Mouse (Mus musculus): Measurements from ENCODE around the gene Lrrc59. TPM values are rescaled to one million over a fixed set of nuclear protein-coding genes. Genes with fewer than 3 reads are reported as not detected.
"Not testable (repeated sequence)": the region's sequence is repeated elsewhere in the genome, so short reads cannot be mapped to it uniquely, and the experiment has no call there.

The Lrrc59 gene
- total RNA-seq, 2 experiments from 2014 or later, result 11.3 to 16.4 TPM

DNA sequence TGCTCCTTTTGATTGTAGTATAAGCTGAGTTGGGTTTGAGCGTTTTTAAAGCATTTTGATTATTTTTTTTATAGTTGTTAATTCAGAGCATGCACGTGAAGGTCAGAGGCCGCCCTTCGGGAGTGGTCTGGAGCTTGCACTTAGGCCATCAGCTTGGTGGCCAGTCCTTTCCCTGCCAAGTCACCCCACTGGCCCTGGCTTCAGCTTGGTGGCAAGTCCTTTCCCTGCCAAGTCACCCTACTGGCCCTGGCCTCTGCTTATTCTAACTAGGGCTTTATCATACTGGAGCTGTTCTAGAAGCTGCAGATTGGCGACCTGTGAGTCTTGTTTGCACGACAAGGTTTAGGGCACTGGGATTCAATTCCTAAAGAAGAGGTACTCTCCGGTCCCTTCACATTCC is 52.9 kb downstream of the Lrrc59 start:
- ATAC-seq (replicated peaks; ENCODE audit: low FRiP score, poor library complexity, severe bottlenecking), result no peak

DNA sequence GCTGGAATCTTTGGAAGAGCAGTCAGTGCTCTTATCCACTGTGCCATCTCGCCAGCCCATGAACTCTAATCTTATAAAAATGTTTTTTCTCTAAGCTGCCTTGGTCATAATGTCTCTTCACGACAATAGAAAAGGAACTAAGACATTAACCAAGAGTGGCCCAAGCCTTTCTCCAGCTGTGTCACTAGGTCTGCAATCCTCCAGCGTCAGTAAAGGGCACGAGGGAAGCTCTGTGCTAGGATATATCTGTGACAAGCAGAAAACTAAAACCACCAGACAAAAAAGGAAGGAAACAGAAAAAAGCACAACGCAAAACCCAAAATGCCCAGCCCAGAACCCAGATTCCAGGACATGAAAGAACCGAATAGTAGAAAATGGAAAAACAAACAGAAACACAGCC is 57.6 kb downstream of the Lrrc59 start:
- no peak for ATAC-seq (replicated peaks; ENCODE audit: low FRiP score, poor library complexity, severe bottlenecking)

DNA sequence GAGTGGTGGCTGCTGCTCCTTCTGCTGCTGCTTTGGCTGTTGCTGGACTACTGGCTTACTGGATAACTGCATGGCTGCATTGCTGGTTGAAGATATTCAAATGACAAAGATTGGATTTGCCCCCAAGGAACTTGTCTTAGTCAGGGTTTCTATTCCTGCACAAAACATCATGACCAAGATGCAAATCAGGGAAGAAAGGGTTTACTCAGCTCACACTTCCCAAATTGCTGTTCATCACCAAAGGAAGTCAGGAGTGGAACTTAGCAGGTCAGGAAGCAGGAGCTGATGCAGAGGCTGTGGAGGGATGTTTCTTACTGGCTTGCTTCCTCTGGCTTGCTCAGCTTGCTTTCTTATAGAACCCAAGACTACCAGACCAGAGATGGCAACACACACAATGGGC is 62.9 kb downstream of the Lrrc59 start:
- not testable (repeated sequence) for ATAC-seq (replicated peaks; ENCODE audit: low FRiP score, poor library complexity, severe bottlenecking)

Other genes starting within 250 kb of the Lrrc59 start
- 2.9 and 6.7 TPM in 2 replicates for gene Abcc3, start 236.8 kb upstream of the Lrrc59 start, total RNA-seq (2015; ENCODE audit: low replicate concordance)
- gene Abcc3, start 236.8 kb upstream of the Lrrc59 start, total RNA-seq (2017; ENCODE audit: low replicate concordance), result 4.5 TPM in 1 of 2 replicates, not detected in the other
- 208 and 236 TPM in 2 replicates for gene Cacna1g, start 155.6 kb upstream of the Lrrc59 start, total RNA-seq (2015; ENCODE audit: low replicate concordance)
- 142 TPM in 2 replicates for gene Cacna1g, start 155.6 kb upstream of the Lrrc59 start, total RNA-seq (2017; ENCODE audit: low replicate concordance)
- gene Spata20, start 143.6 kb upstream of the Lrrc59 start, total RNA-seq (2015; ENCODE audit: low replicate concordance), result not detected in 2 replicates
- gene Spata20, start 143.6 kb upstream of the Lrrc59 start, total RNA-seq (2017; ENCODE audit: low replicate concordance), result not detected in 2 replicates
- not detected in 2 replicates for gene Epn3, start 129.8 kb upstream of the Lrrc59 start, total RNA-seq (2015; ENCODE audit: low replicate concordance)
- not detected in 2 replicates for gene Epn3, start 129.8 kb upstream of the Lrrc59 start, total RNA-seq (2017; ENCODE audit: low replicate concordance)
- not detected in 2 replicates for gene Mycbpap, start 108.0 kb upstream of the Lrrc59 start, total RNA-seq (2015; ENCODE audit: low replicate concordance)
- gene Mycbpap, start 108.0 kb upstream of the Lrrc59 start, total RNA-seq (2017; ENCODE audit: low replicate concordance), result not detected in 2 replicates
- gene Rsad1, start 80.5 kb upstream of the Lrrc59 start, total RNA-seq (2015; ENCODE audit: low replicate concordance), result 0.84 TPM in 1 of 2 replicates, not detected in the other
- 0.23 and 0.26 TPM in 2 replicates for gene Rsad1, start 80.5 kb upstream of the Lrrc59 start, total RNA-seq (2017; ENCODE audit: low replicate concordance)
- not detected in 2 replicates for gene Chad, start 64.7 kb upstream of the Lrrc59 start, total RNA-seq (2015; ENCODE audit: low replicate concordance)
- not detected in 2 replicates for gene Chad, start 64.7 kb upstream of the Lrrc59 start, total RNA-seq (2017; ENCODE audit: low replicate concordance)
- gene Acsf2, start 27.9 kb upstream of the Lrrc59 start, total RNA-seq (2015; ENCODE audit: low replicate concordance), result 4.2 and 9.7 TPM in 2 replicates
- gene Acsf2, start 27.9 kb upstream of the Lrrc59 start, total RNA-seq (2017; ENCODE audit: low replicate concordance), result 2.3 and 2.5 TPM in 2 replicates
- 16.8 and 20.9 TPM in 2 replicates for gene Mrpl27, start 24.0 kb downstream of the Lrrc59 start, total RNA-seq (2015; ENCODE audit: low replicate concordance)
- 24.5 and 27.2 TPM in 2 replicates for gene Mrpl27, start 24.0 kb downstream of the Lrrc59 start, total RNA-seq (2017; ENCODE audit: low replicate concordance)
- 3.4 and 15.9 TPM in 2 replicates for gene Eme1, start 24.2 kb downstream of the Lrrc59 start, total RNA-seq (2015; ENCODE audit: low replicate concordance)
- 29.4 and 34.9 TPM in 2 replicates for gene Eme1, start 24.2 kb downstream of the Lrrc59 start, total RNA-seq (2017; ENCODE audit: low replicate concordance)
- 1.1 and 2.5 TPM in 2 replicates for gene Xylt2, start 47.7 kb downstream of the Lrrc59 start, total RNA-seq (2015; ENCODE audit: low replicate concordance)
- 0.51 and 2.9 TPM in 2 replicates for gene Xylt2, start 47.7 kb downstream of the Lrrc59 start, total RNA-seq (2017; ENCODE audit: low replicate concordance)
- gene Gm11541, start 74.7 kb downstream of the Lrrc59 start, total RNA-seq (2015; ENCODE audit: low replicate concordance), result not detected in 2 replicates
- not detected in 2 replicates for gene Gm11541, start 74.7 kb downstream of the Lrrc59 start, total RNA-seq (2017; ENCODE audit: low replicate concordance)
- not detected in 2 replicates for gene Cdc34b, start 112.0 kb downstream of the Lrrc59 start, total RNA-seq (2015; ENCODE audit: low replicate concordance)
- gene Cdc34b, start 112.0 kb downstream of the Lrrc59 start, total RNA-seq (2017; ENCODE audit: low replicate concordance), result 0.15 TPM in 1 of 2 replicates, not detected in the other
- gene Tmem92, start 152.9 kb downstream of the Lrrc59 start, total RNA-seq (2015; ENCODE audit: low replicate concordance), result not detected in 2 replicates
- not detected in 2 replicates for gene Tmem92, start 152.9 kb downstream of the Lrrc59 start, total RNA-seq (2017; ENCODE audit: low replicate concordance)